Mouse (Mus musculus): ENCODE results near the gene Zfp683. TPM values are rescaled to one million over a fixed set of nuclear protein-coding genes. Genes with fewer than 3 reads are reported as not detected.
A peak's percentile ranks its signal among the peaks of the same experiment; 100 is the strongest.

Zfp683 gene
- total RNA-seq, 2 experiments from 2014 or later: not detected

GRCm38 (mm10) chr4:134084999-134085398 is 31.4 kb downstream of the Zfp683 start:
- DNase-seq (ENCODE audit: low spot score in 2 of 2): no peak
- intact Hi-C loops (cut with DNase I): no loop called here

GRCm38 (mm10) chr4:134087412-134087811 is 33.8 kb downstream of the Zfp683 start:
- peak; percentile 17 to 25 for DNase-seq (ENCODE audit: low spot score in 2 of 2)
- intact Hi-C loops (cut with DNase I): loop anchor here (2.0 kb wide), 1 partner anchor 51 kb away; no protein-coding TSS in a partner anchor

GRCm38 (mm10) chr4:134089029-134089428 is 35.4 kb downstream of the Zfp683 start:
- intact Hi-C loops (cut with DNase I): no loop called here
- no peak for DNase-seq (ENCODE audit: low spot score in 2 of 2)

- intact Hi-C loops (cut with DNase I): no loop called here
Observed at GRCm38 (mm10) chr4:134090521-134091224, 37.0 kb downstream of the Zfp683 start.

GRCm38 (mm10) chr4:134091225-134091529 is 37.5 kb downstream of the Zfp683 start:
- DNase-seq (ENCODE audit: low spot score in 2 of 2): no peak
- intact Hi-C loops (cut with DNase I): no loop called here

More at GRCm38 (mm10) chr4:134090521-134091224, 37.0 kb downstream of the Zfp683 start:
- DNase-seq (ENCODE audit: low spot score in 2 of 2): no peak

GRCm38 (mm10) chr4:134092382-134093288 is 39.0 kb downstream of the Zfp683 start:
- intact Hi-C loops (cut with DNase I): loop anchor here (1.0 kb wide), 1 partner anchor 32 kb away; no protein-coding TSS in a partner anchor
- DNase-seq (ENCODE audit: low spot score in 2 of 2): peak in 1 of 2 experiments; percentile 23

GRCm38 (mm10) chr4:134094004-134094564 is 40.4 kb downstream of the Zfp683 start:
- intact Hi-C loops (cut with DNase I): no loop called here
- no peak for DNase-seq (ENCODE audit: low spot score in 2 of 2)

GRCm38 (mm10) chr4:134094923-134095547 is 41.4 kb downstream of the Zfp683 start, which contains the start of gene Cd52:
Gene Cd52, minus strand, starts transcription at chr4:134095082.
- DNase-seq (ENCODE audit: low spot score in 2 of 2): no peak
- intact Hi-C loops (cut with DNase I): no loop called here

GRCm38 (mm10) chr4:134096120-134096519 is 42.5 kb downstream of the Zfp683 start:
- intact Hi-C loops (cut with DNase I): no loop called here
- DNase-seq (ENCODE audit: low spot score in 2 of 2): no peak

- intact Hi-C loops (cut with DNase I): no loop called here
Observed at GRCm38 (mm10) chr4:134097015-134097608, 43.5 kb downstream of the Zfp683 start.

GRCm38 (mm10) chr4:134098628-134099027 is 45.0 kb downstream of the Zfp683 start:
- peak in 1 of 2 experiments; percentile 50 for DNase-seq (ENCODE audit: low spot score in 2 of 2)
- intact Hi-C loops (cut with DNase I): no loop called here

More at GRCm38 (mm10) chr4:134097015-134097608, 43.5 kb downstream of the Zfp683 start:
- DNase-seq (ENCODE audit: low spot score in 2 of 2): no peak

- DNase-seq (ENCODE audit: low spot score in 2 of 2): no peak
- intact Hi-C loops (cut with DNase I): no loop called here
Observed at GRCm38 (mm10) chr4:134100245-134100644, 46.6 kb downstream of the Zfp683 start.

GRCm38 (mm10) chr4:134101979-134102741 is 48.5 kb downstream of the Zfp683 start, which contains the start of gene Ubxn11:
Gene Ubxn11, plus strand, starts transcription at chr4:134102570.
- intact Hi-C loops (cut with DNase I): no loop called here
- DNase-seq (ENCODE audit: low spot score in 2 of 2): peak; percentile 91 to 97

GRCm38 (mm10) chr4:134102742-134103119 is 49.1 kb downstream of the Zfp683 start:
- no peak for DNase-seq (ENCODE audit: low spot score in 2 of 2)
- intact Hi-C loops (cut with DNase I): no loop called here

- intact Hi-C loops (cut with DNase I): no loop called here
- no peak for DNase-seq (ENCODE audit: low spot score in 2 of 2)
Observed at GRCm38 (mm10) chr4:134106105-134106504, 52.5 kb downstream of the Zfp683 start.

- peak; percentile 46 to 91 for DNase-seq (ENCODE audit: low spot score in 2 of 2)
- intact Hi-C loops (cut with DNase I): loop anchor here (1.0 kb wide), 1 partner anchor 17 kb away; no protein-coding TSS in a partner anchor
Observed at GRCm38 (mm10) chr4:134107730-134108129, 54.1 kb downstream of the Zfp683 start.

GRCm38 (mm10) chr4:134108196-134108595 is 54.6 kb downstream of the Zfp683 start:
- no peak for DNase-seq (ENCODE audit: low spot score in 2 of 2)
- intact Hi-C loops (cut with DNase I): no loop called here

All from left cerebral cortex, postnatal 25 days (tissue).